Mouse (Mus musculus) spleen, embryonic (tissue): ENCODE data around the gene Ptprt.

Experiments
- CTCF ChIA-PET: fragments of 350-600 bp; sonication (Branson Sonifier 250); formaldehyde crosslinking; loops from one replicate; lab custom pipeline; 2022; lab: Charles Lee

Ptprt gene

GRCm38 (mm10) chr2:162591388-162591787, 69.6 kb downstream of the Ptprt start:
- CTCF ChIA-PET, result no interaction called here

GRCm38 (mm10) chr2:162581651-162582050, 79.3 kb downstream of the Ptprt start:
- CTCF ChIA-PET, result no interaction called here

- CTCF ChIA-PET, result no interaction called here
Measured at GRCm38 (mm10) chr2:162577819-162578218, 83.1 kb downstream of the Ptprt start.

GRCm38 (mm10) chr2:162572851-162573250, 88.1 kb downstream of the Ptprt start:
- CTCF ChIA-PET, result no interaction called here

GRCm38 (mm10) chr2:162571037-162571436, 89.9 kb downstream of the Ptprt start:
- CTCF ChIA-PET, result no interaction called here

- CTCF ChIA-PET, result no interaction called here
Measured at GRCm38 (mm10) chr2:162568308-162569100, 92.4 kb downstream of the Ptprt start.

- CTCF ChIA-PET, result no interaction called here
Measured at GRCm38 (mm10) chr2:162548312-162548711, 112.6 kb downstream of the Ptprt start.

- CTCF ChIA-PET, result no interaction called here
Measured at GRCm38 (mm10) chr2:162531638-162532037, 129.3 kb downstream of the Ptprt start.

GRCm38 (mm10) chr2:162528911-162529310, 132.0 kb downstream of the Ptprt start:
- CTCF ChIA-PET, result no interaction called here

GRCm38 (mm10) chr2:162515993-162516392, 145.0 kb downstream of the Ptprt start:
- CTCF ChIA-PET, result no interaction called here

GRCm38 (mm10) chr2:162513072-162513471, 147.9 kb downstream of the Ptprt start:
- CTCF ChIA-PET, result no interaction called here

GRCm38 (mm10) chr2:162512094-162512493, 148.9 kb downstream of the Ptprt start:
- CTCF ChIA-PET, result no interaction called here

GRCm38 (mm10) chr2:162509016-162509415, 151.9 kb downstream of the Ptprt start:
- CTCF ChIA-PET, result no interaction called here

GRCm38 (mm10) chr2:162507664-162508063, 153.3 kb downstream of the Ptprt start:
- CTCF ChIA-PET, result no interaction called here

GRCm38 (mm10) chr2:162504850-162505249, 156.1 kb downstream of the Ptprt start:
- CTCF ChIA-PET, result no interaction called here

- CTCF ChIA-PET, result no interaction called here
Measured at GRCm38 (mm10) chr2:162499501-162499915, 161.4 kb downstream of the Ptprt start.

- CTCF ChIA-PET, result no interaction called here
Measured at GRCm38 (mm10) chr2:162498191-162498590, 162.8 kb downstream of the Ptprt start.

GRCm38 (mm10) chr2:162484036-162484435, 176.9 kb downstream of the Ptprt start:
- CTCF ChIA-PET, result no interaction called here

GRCm38 (mm10) chr2:162443106-162443505, 217.8 kb downstream of the Ptprt start:
- CTCF ChIA-PET, result no interaction called here

GRCm38 (mm10) chr2:162436646-162437045, 224.3 kb downstream of the Ptprt start:
- CTCF ChIA-PET, result no interaction called here

- CTCF ChIA-PET, result no interaction called here
Measured at GRCm38 (mm10) chr2:162430171-162430570, 230.8 kb downstream of the Ptprt start.

- CTCF ChIA-PET, result no interaction called here
Measured at GRCm38 (mm10) chr2:162426114-162426513, 234.8 kb downstream of the Ptprt start.

- CTCF ChIA-PET, result no interaction called here
Measured at GRCm38 (mm10) chr2:162418181-162418580, 242.8 kb downstream of the Ptprt start.
